Mouse (Mus musculus) forebrain, embryonic 13.5 days (tissue): Measurements from ENCODE around the gene Pde12. TPM values are rescaled to one million over a fixed set of nuclear protein-coding genes. Genes with fewer than 3 reads are reported as not detected.
"Not testable (repeated sequence)": the region's sequence is repeated elsewhere in the genome, so short reads cannot be mapped to it uniquely, and the experiment has no call there.

Experiments used
- ATAC-seq: fragments of 200-750 bp; cut with Nextera tagmentation; 2 replicates; pipeline ENCODE4 v1.8.0; 2017
- H3K27ac ChIP-seq: fragments of 300-500 bp; sonication (generic); 2 replicates; pipeline ENCODE4 v1.5.1; 2015; ENCODE audit warnings: inconsistent platforms, mild to moderate bottlenecking, moderate library complexity
- H3K27me3 ChIP-seq: fragments of 300-500 bp; sonication (generic); 2 replicates; pipeline ENCODE4 v1.6.1; 2015; ENCODE audit warnings: mild to moderate bottlenecking, inconsistent platforms
- H3K36me3 ChIP-seq: fragments of 300-500 bp; sonication (generic); 2 replicates; pipeline ENCODE4 v1.6.1; 2015; ENCODE audit warnings: mild to moderate bottlenecking, inconsistent platforms; ENCODE audit not compliant: poor library complexity, severe bottlenecking
- H3K4me1 ChIP-seq: fragments of 300-500 bp; sonication (generic); 2 replicates; pipeline ENCODE4 v1.6.1; 2015; ENCODE audit warnings: inconsistent platforms
- H3K4me2 ChIP-seq: fragments of 300-500 bp; sonication (generic); 2 replicates; pipeline ENCODE4 v1.6.1; 2015; ENCODE audit warnings: inconsistent platforms, mild to moderate bottlenecking, moderate library complexity
- H3K4me3 ChIP-seq: fragments of 300-500 bp; sonication (generic); 2 replicates; pipeline ENCODE4 v1.5.1; 2015; ENCODE audit warnings: mild to moderate bottlenecking, inconsistent platforms
- H3K9ac ChIP-seq: fragments of 300-500 bp; sonication (generic); 2 replicates; pipeline ENCODE4 v1.6.1; 2015; ENCODE audit warnings: mild to moderate bottlenecking, inconsistent platforms
- H3K9me3 ChIP-seq: fragments of 300-500 bp; sonication (generic); replicated peaks from 2 replicates; pipeline ENCODE4 v1.6.1; 2016; ENCODE audit warnings: inconsistent platforms
- WGBS: fragments of 180-500 bp; shearing (Covaris S2); methylation state at CpG from one replicate; pipeline ENCODE4 v1.1.7; 2015; 5-methylcytosine and 5-hydroxymethylcytosine counted together
- polyA plus RNA-seq: library from polyadenylated mRNA; unstranded; fragments of >200 nt; fragmentation: Nextera tagmentation; extraction: Ambion mirVana; gene quantifications from 2 replicates; pipeline ENCODE4 v1.2.1, GENCODE M21; 2015

The Pde12 gene
- 11.3 and 12.5 TPM in 2 replicates for polyA plus RNA-seq

GRCm38 (mm10) chr14:26669292-26670073, at the start of gene Pde12:
Gene Pde12 (minus strand): TSS chr14:26669883.
- H3K9me3 ChIP-seq, result no peaks in the 10 kb centered on the region
- H3K9ac ChIP-seq, result peak within 1 kb of the TSS; percentile 93
- peak within 1 kb of the TSS; percentile 100 for H3K4me2 ChIP-seq
- WGBS, result under 1% methylated on average over 70 of the region's 70 CpGs
- peaks cover 33% of the 10 kb centered on the region for H3K4me1 ChIP-seq
- peak; percentile 95 for ATAC-seq
- H3K27ac ChIP-seq, result peak within 1 kb of the TSS; percentile 90
- peaks cover 18% of the 10 kb centered on the region for H3K36me3 ChIP-seq
- H3K4me3 ChIP-seq, result peak within 1 kb of the TSS; percentile 98
- no peaks in the 10 kb centered on the region for H3K27me3 ChIP-seq

DNA sequence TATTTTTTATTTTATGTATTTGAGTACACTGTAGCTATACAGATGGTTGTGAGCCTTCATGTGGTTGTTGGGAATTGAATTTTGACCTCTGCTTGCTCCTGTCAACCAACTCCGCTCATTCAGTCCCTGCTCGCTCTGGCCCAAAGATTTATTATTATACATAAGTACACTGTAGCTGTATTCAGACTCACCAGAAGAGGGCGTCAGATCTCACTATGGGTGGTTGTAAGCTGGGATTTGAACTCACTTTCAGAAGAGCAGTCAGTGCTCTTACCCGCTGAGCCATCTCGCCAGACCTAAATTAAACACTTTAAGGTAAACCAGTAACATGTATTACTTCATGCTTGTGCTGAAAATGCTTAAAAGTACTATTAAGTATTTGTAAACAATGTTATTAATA, 35.6 kb upstream of the Pde12 start:
- not testable (repeated sequence) for H3K27me3 ChIP-seq, ATAC-seq, H3K9ac ChIP-seq, H3K4me2 ChIP-seq, H3K4me1 ChIP-seq, H3K4me3 ChIP-seq, H3K27ac ChIP-seq, H3K36me3 ChIP-seq, H3K9me3 ChIP-seq
- WGBS, result 84% methylated on average over 5 of the region's 5 CpGs

DNA sequence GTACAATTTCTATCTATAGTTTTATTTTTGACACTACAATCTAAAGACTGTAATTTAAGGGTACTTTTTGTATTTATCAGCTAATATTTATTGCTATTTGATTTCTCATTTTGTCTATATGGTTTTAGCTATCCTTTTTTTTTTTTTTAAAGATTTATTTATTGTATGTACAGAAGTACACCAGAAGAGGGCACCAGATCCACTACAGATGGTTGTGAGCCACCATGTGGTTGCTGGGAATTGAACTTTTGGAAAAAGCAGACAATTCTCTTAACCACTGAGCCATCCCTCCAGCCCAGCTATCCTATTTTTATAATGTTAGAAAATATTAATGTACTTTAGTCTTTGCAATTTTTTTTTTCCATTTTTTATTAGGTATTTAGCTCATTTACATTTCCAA, 28.2 kb upstream of the Pde12 start:
- H3K4me3 ChIP-seq, result no peak overlapping the region
- no peaks in the 10 kb centered on the region for H3K9me3 ChIP-seq
- H3K36me3 ChIP-seq, result no peaks in the 10 kb centered on the region
- no peak for ATAC-seq
- H3K27me3 ChIP-seq, result no peaks in the 10 kb centered on the region
- H3K4me2 ChIP-seq, result no peak overlapping the region
- no peaks in the 10 kb centered on the region for H3K4me1 ChIP-seq
- H3K27ac ChIP-seq, result no peak overlapping the region
- H3K9ac ChIP-seq, result no peak overlapping the region

DNA sequence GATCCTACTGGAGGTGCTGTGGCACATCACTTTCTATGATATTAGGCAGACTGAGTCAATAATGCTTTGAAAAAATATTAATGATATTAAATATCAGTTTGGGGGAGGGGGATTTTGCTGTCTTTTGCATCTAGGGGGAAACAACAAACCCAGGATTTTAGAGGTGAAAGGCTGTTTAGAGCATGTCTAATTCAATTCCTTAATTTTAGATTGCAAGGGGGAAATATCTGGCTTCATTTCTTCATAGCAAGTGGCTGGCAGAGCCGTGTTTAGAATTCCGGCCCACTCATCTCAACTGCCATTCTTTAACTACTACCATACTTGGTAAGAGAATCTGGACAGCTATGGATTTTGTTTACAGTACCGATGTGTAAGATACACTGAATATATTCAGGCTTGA, 23.3 kb upstream of the Pde12 start, which contains the start of gene Dnah12:
Dnah12 (plus strand) TSS at position 301 of the 400 bp plus-strand sequence.
- Histone ChIP-seq H3K27ac (no peak within 1 kb of the TSS), H3K4me3 (no peak within 1 kb of the TSS), H3K4me2 (no peak within 1 kb of the TSS), H3K9ac (no peak within 1 kb of the TSS), H3K9me3 (no peaks in the 10 kb centered on the region), H3K4me1 (no peaks in the 10 kb centered on the region), H3K36me3 (no peaks in the 10 kb centered on the region), H3K27me3 (no peaks in the 10 kb centered on the region)
- WGBS, result 88% methylated on average over 3 of the region's 3 CpGs
- ATAC-seq, result no peak

DNA sequence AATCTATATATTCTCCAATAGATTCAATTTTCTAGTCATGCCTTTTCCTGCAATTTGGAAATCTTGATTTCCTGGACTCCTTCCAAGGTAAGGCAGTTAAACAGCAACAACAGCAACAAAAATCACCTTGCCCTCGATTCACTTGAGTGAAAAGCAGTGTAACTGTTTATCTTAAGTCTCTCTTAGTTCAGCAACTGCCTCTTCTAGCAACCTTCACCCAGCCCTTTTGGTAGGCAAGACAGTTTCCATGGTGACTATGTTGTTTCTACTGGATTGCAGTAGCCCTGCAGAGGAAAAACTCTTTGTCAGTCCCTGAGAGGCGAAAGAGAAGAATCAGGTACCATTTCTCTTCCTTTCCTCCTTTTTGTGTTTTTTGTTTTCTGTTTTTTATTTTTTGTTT, 21.7 kb upstream of the Pde12 start:
- Histone ChIP-seq H3K9ac (no peak overlapping the region), H3K9me3 (no peaks in the 10 kb centered on the region), H3K36me3 (no peaks in the 10 kb centered on the region), H3K4me1 (no peaks in the 10 kb centered on the region), H3K4me3 (no peak overlapping the region), H3K27ac (no peak overlapping the region), H3K27me3 (no peaks in the 10 kb centered on the region), H3K4me2 (no peak overlapping the region)
- WGBS, result 69% methylated on average over 2 of the region's 2 CpGs
- ATAC-seq, result no peak

GRCm38 (mm10) chr14:26690727-26691126, 21.0 kb upstream of the Pde12 start:
- Histone ChIP-seq H3K4me3 (no peak overlapping the region), H3K9me3 (no peaks in the 10 kb centered on the region), H3K4me1 (no peaks in the 10 kb centered on the region), H3K27me3 (no peaks in the 10 kb centered on the region), H3K4me2 (no peak overlapping the region), H3K9ac (no peak overlapping the region), H3K36me3 (no peaks in the 10 kb centered on the region), H3K27ac (no peak overlapping the region)
- ATAC-seq, result no peak
- 73% methylated on average over 2 of the region's 2 CpGs for WGBS

DNA sequence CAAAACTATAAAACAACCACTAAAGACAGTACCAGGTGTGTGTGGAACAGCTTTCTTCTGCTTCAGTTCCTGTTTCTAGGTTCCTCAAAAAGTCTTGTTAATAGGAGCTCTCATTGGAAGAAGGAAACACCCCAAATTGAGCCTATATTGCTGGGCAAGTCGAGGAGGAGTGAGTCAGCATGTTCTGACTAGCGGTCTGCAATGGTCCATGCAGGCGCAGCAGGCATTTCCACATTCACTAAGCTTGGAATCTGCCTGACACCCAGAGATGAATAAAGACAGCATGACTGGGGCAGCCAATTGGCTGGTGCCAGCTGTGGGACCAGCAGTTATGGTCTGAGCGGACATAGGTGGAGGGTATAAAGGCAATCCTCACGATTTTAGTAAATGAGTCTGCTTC, 6.1 kb upstream of the Pde12 start:
- H3K27ac ChIP-seq, result no peak overlapping the region
- no peaks in the 10 kb centered on the region for H3K27me3 ChIP-seq
- H3K36me3 ChIP-seq, result no peaks in the 10 kb centered on the region
- 86% methylated on average over 5 of the region's 5 CpGs for WGBS
- no peak overlapping the region for H3K9ac ChIP-seq
- no peak for ATAC-seq
- no peaks in the 10 kb centered on the region; the same call in 1 of the 2 replicates for H3K4me1 ChIP-seq
- H3K4me3 ChIP-seq, result no peak overlapping the region
- no peaks in the 10 kb centered on the region for H3K9me3 ChIP-seq
- no peak overlapping the region for H3K4me2 ChIP-seq

- no peak for ATAC-seq
- no peaks in the 10 kb centered on the region for H3K27me3 ChIP-seq
Observed at GRCm38 (mm10) chr14:26675371-26675770, 5.7 kb upstream of the Pde12 start.

DNA sequence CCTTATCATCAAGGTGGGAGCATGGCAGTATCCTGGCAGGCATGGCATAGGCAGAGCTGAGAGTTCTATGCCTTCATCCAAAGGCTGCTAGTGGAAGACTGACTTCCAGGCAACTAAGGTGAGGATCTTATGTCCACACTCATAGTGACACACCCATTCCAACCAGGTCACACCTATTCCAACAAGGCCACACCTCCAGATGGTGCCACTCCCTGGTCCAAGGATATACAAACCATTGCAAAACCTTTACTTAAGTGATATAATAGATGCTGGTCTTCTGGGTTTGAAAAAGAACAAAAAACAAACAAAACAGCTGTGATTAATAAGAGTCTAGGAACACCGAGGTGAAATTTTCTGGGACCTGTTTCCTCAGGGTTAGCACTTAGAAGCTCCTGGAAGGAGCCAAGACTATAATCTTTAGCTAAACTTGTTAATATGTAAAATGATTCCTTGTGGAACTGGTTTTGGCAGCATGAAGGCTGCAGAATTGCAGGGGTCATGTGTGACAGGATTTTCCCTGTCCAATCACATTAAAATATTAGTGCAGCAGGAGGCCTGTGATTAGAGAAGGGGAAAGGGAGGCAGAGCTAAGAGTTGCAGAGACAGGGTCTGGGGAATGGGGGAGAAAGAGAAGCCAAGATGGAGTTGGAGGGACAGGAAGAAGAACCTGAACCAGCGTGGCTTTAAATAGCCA, 4.9 kb upstream of the Pde12 start:
- H3K4me2 ChIP-seq, H3K9me3 ChIP-seq, H3K4me3 ChIP-seq, H3K27ac ChIP-seq, ATAC-seq, H3K27me3 ChIP-seq, H3K36me3 ChIP-seq, H3K4me1 ChIP-seq, H3K9ac ChIP-seq: not testable (repeated sequence)
- 90% methylated on average over 2 of the region's 2 CpGs for WGBS

More at GRCm38 (mm10) chr14:26675371-26675770, 5.7 kb upstream of the Pde12 start:
- WGBS, result 27% methylated on average over 12 of the region's 12 CpGs
- H3K9me3 ChIP-seq, result no peaks in the 10 kb centered on the region
- no peak overlapping the region for H3K9ac ChIP-seq
- H3K4me3 ChIP-seq, result no peak overlapping the region
- no peak overlapping the region for H3K27ac ChIP-seq
- H3K36me3 ChIP-seq, result no peaks in the 10 kb centered on the region
- peaks cover 4% of the 10 kb centered on the region for H3K4me1 ChIP-seq
- no peak overlapping the region for H3K4me2 ChIP-seq

- H3K4me3 ChIP-seq, ATAC-seq, H3K27ac ChIP-seq, H3K9ac ChIP-seq, H3K9me3 ChIP-seq, H3K36me3 ChIP-seq, H3K27me3 ChIP-seq, H3K4me2 ChIP-seq: not testable (repeated sequence)
- 68% methylated on average over 17 of the region's 17 CpGs for whole genome bisulfite sequencing
- H3K4me1 ChIP-seq, result peaks cover 21% of the 10 kb centered on the region
Observed at GRCm38 (mm10) chr14:26671870-26672615, 2.4 kb upstream of the Pde12 start.

DNA sequence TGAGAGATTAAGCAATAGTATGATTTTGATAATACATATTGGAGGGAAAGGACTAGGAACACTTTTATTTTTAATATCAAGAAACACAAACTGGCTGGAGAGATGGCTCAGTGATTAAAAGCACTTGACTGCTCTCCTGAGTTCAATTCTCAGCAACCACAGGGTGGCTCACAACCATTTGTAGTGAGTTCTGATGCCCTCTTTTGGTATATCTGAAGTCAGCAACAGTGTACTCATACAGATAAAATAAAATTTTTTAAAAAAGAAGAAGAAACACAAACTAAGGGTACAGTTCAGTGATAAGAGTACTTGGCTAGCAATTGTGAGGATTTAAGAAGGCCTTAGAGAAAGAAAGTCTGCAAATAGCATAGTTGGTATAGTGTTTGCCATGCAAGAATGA, 1.3 kb upstream of the Pde12 start:
- H3K27me3 ChIP-seq, result no peaks in the 10 kb centered on the region
- H3K9ac ChIP-seq, result no peak overlapping the region
- no peak for ATAC-seq
- peaks cover 32% of the 10 kb centered on the region for H3K4me1 ChIP-seq
- no peak overlapping the region for H3K4me2 ChIP-seq
- no peak overlapping the region for H3K27ac ChIP-seq
- peaks cover 6% of the 10 kb centered on the region for H3K36me3 ChIP-seq
- no peaks in the 10 kb centered on the region for H3K9me3 ChIP-seq
- no peak overlapping the region for H3K4me3 ChIP-seq
